Mouse (Mus musculus) ovary, postnatal 14 days (tissue): Measurements from ENCODE around the gene Rtl5.
"Not testable (repeated sequence)": the region's sequence is repeated elsewhere in the genome, so short reads cannot be mapped to it uniquely, and the experiment has no call there.

Experiments
- DNase-seq: peaks from one replicate; pipeline ENCODE4 v3.0.0; 2022; ENCODE audit warnings: low spot score

The Rtl5 gene

DNA sequence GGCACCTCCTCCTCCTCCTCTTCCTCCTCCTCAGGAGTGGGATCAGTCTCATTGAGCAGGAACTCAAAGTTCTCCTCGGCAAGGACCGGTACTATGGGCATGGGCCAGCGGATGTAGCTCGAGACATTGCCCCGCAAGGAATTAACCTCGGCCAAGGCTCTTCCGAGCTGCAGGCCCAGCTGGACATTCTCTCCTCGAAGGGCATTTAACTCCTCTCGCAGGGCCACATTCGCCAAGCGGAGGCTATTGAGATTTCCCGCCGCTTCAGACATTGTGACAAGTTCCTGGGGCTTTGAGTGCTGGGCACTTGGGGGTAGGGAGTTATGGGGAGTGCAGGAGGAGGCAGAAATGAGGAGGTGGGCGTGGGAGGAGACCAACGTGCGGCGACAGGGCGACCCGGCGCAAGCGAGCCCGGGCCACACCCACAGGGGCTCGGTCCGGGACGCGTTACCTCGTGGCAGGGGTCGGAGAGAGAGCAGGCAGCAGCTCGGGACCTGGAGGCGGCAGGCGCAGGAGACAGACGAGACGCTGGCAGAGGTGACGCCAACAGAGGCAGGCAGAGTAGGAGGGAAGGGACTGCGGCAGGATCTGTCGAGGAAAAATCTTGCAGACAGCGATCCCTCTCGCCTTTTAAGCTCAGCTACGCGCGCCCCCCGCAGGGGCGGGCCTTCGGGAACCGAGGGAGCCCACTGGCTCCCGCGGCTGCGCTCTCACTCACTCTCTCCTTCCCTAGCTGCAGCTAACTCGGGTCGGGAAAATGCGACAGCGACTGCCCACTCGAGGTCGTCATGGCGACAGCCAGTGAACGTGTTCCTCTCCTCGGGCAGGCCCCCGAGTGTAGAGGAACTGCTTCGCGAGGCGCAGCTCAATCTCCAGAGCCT is at the start of gene Rtl5:
Gene Rtl5 (minus strand): TSS at position 714 of the 881 bp plus-strand sequence.
- peak; percentile 37 for DNase-seq

DNA sequence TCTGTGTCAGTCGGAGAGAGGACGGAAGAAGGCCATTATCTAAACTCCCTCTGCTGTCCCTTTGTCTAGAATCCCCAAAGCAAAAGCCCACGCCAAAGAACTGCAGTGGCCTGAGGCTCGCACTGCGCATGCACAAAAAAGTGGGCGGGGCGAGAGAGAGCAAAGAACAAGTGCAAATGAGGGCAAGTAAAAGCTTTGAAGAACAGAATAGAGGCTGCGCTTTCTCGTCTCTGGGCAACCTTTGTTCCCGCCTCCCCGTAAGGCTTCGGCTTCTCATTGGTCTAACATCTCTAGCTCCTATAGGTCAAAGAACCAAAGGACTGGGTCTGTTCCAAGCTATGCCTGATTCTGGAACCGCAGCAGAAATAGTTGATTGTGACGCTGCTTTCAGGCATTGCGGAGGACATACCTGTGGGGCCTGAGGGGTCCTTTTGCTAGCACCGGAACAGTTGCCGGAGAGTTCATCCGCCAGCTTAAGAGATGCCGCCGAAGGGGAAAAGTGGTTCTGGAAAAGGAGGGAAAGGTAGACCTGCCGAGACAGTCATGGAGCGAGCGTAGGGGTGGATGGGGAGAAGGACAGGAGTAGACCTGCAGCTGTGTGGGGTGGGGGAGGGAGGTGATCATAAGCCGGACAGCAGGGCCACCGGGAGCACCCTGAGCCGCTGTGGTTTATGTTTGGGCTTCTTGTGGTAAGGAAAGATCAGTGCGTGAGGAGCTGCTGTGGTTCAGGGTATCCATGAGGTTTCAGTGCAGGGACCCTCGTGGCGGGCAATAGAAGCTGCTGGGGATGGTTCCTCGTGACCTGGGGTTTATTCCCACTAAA is 48.1 kb upstream of the Rtl5 start, which contains the start of gene Pin4:
Gene Pin4 (plus strand): TSS at position 406 of the 823 bp plus-strand sequence.
- peak; percentile 79 for DNase-seq

DNA sequence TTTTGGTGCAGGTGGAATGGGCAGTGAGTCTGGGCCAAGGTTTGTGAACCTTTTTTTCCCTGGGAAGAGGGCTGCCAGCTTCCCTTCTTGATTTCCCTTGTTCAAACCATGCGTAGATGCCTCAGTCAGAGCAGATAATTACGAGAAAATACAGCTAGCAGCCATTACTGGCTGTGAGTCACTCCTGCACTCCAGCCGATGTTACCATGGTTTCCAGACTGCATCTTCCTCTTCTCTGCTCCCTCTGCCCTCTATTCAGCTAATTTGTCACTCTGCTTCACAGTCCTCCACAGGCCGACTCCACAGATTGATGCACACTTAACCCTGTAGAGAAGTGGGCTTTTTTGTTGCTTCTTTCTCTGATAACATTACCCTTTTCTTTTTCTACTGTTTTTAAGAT is 44.6 kb upstream of the Rtl5 start:
- no peak for DNase-seq

- DNase-seq: not testable (repeated sequence)
Observed at GRCm38 (mm10) chrX:102109349-102109748, 38.2 kb upstream of the Rtl5 start.

GRCm38 (mm10) chrX:102103830-102104229 is 32.7 kb upstream of the Rtl5 start:
- not testable (repeated sequence) for DNase-seq

DNA sequence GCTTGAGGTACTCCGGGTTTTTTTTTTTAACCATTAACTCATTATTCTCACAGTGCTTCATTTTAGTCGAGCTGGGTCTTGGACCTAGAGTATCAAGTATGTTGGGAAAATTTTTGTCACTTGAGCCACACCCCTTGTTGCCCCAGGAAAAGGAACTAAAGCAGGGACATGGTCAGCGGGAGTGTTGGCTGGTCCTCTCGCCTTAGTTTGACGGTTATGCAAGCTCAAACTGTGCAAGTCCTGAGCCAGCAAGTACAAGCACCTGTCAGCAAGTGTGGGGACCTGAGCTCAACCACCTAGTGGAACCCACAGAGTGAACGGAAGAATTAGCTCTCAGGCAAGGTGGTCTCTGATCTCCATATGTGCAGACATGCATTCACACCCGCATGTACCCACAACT is 30.8 kb upstream of the Rtl5 start:
- no peak for DNase-seq

DNA sequence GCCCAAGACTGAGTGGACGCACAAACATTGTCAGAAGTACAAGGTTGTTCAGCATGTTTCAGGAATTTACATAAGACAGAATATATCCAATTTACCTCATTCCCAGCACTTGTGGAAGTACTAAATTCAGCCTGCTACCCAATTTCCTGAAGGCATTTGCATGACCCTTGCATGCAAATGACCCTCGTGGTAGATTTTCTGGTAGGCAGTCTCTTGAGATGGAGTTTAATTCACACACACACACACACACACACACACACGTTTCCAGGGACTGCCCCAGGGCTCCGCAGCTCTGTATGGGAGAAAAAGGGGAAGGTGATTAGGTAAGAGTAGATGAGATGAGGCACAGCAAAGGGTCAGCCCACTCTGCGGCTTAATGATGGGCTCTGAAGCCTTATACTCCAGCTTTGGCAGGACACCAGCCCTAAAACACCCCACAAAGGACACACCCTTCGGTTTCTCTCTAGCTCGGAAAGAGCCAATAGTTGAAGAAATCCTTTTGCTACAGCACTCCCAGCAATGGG is 23.3 kb upstream of the Rtl5 start:
- no peak for DNase-seq

DNA sequence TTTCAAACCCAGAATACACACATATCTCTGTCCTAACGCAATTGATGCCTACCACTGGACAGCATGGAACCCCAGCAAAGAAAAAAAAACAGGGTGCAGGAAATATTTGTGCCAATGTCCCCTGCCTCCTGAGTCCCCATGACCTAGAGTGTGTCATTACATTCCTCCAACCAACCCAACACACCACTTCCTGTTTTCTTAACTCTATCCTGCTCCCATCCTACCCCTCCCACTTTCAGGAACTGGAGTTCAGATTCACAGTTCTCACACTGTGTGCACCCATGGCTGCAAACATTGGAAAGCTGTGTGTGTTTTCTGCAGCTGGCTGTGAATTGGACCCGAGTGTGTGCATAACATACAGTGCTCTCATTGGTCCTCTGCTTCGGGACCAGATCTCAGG is 19.5 kb upstream of the Rtl5 start:
- DNase-seq: no peak

GRCm38 (mm10) chrX:102085798-102086443 is 14.8 kb upstream of the Rtl5 start:
- no peak for DNase-seq

DNA sequence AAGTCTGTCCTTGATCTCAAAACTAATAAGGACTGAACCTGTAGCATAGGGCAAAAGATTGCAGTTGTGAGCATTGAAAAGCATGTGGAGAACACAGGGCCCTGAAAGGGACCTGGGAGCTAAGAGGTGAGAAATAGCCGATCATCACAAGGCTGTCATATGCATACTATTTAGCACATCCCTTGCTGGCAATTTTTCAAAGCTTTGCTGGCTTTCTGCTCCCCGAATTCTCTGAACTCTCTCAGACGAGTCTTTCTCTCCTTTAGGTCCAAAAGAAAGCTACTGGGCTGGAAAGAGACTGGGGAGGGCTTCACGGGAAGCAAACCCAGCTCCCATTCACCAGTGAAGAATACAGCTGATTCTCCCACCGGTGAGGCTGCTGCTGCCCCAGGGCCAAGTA is 11.2 kb upstream of the Rtl5 start:
- DNase-seq: no peak

- DNase-seq: no peak
Observed at GRCm38 (mm10) chrX:102081573-102082279, 10.6 kb upstream of the Rtl5 start.

GRCm38 (mm10) chrX:102081076-102081475 is 10.0 kb upstream of the Rtl5 start:
- DNase-seq: no peak

GRCm38 (mm10) chrX:102076886-102077765 is 6.0 kb upstream of the Rtl5 start:
- DNase-seq: no peak

- DNase-seq: no peak
Observed at GRCm38 (mm10) chrX:102075158-102075557, 4.1 kb upstream of the Rtl5 start.

- no peak for DNase-seq
Observed at GRCm38 (mm10) chrX:102074435-102074834, 3.3 kb upstream of the Rtl5 start.

- no peak for DNase-seq
Observed at GRCm38 (mm10) chrX:102073605-102074325, 2.7 kb upstream of the Rtl5 start.

- DNase-seq: no peak
Observed at GRCm38 (mm10) chrX:102071517-102071916, 413 bp upstream of the Rtl5 start.

- no peak for DNase-seq
Observed at GRCm38 (mm10) chrX:102068811-102069540, 2.1 kb downstream of the Rtl5 start.

- DNase-seq: no peak
Observed at GRCm38 (mm10) chrX:102067118-102067517, 4.0 kb downstream of the Rtl5 start.
